Mouse (Mus musculus) MEL (cell line): Measurements from ENCODE around the gene Pex10. TPM values are rescaled to one million over a fixed set of nuclear protein-coding genes. Genes with fewer than 3 reads are reported as not detected.

Experiments used
- DNase-seq: peaks from one replicate; pipeline ENCODE4 v3.0.0; 2011; ENCODE audit warnings: low read depth, low spot score
- H3K27ac ChIP-seq: 2 replicates; pipeline ENCODE4 v1.5.1; 2012; ENCODE audit warnings: low read depth, mild to moderate bottlenecking, control low read depth, low read length, moderate library complexity; ENCODE audit not compliant: control insufficient read depth
- H3K27me3 ChIP-seq, 2 experiments: fragments of 150-350 bp in 1 of 2; sonication (generic) in 1 of 2; 2 replicates each; pipeline ENCODE4 v1.6.1; 2012; ENCODE audit warnings: low read length in 2 of 2, mild to moderate bottlenecking in 2 of 2, improper control_type of control experiment in 1 of 2, moderate library complexity in 1 of 2; ENCODE audit not compliant: insufficient read depth in 2 of 2, control insufficient read depth in 1 of 2
- H3K36me3 ChIP-seq, 2 experiments: 2 replicates each; pipeline ENCODE4 v1.6.1; 2012 to 2014; ENCODE audit warnings: low read length in 2 of 2, improper control_type of control experiment in 1 of 2, inconsistent platforms in 1 of 2, mild to moderate bottlenecking in 1 of 2; ENCODE audit not compliant: insufficient read depth in 2 of 2, control insufficient read depth in 1 of 2
- H3K4me1 ChIP-seq, 2 experiments: fragments of 150-350 bp in 1 of 2; sonication (generic) in 1 of 2; 2 replicates each; pipeline ENCODE4 v1.6.1; 2012; ENCODE audit warnings: low read length in 2 of 2, improper control_type of control experiment in 1 of 2, mild to moderate bottlenecking in 1 of 2; ENCODE audit not compliant: insufficient read depth in 2 of 2, control insufficient read depth in 1 of 2
- H3K4me3 ChIP-seq, 2 experiments: fragments of 150-350 bp in 1 of 2; sonication (generic) in 1 of 2; 2 replicates each; pipeline ENCODE4 v1.5.1; 2012; ENCODE audit warnings: low read depth in 2 of 2, low read length in 2 of 2, mild to moderate bottlenecking in 2 of 2, moderate library complexity in 2 of 2, control low read depth in 1 of 2, improper control_type of control experiment in 1 of 2; ENCODE audit not compliant: control insufficient read depth in 1 of 2, insufficient read depth in 1 of 2
- H3K79me2 ChIP-seq: 2 replicates; pipeline ENCODE4 v1.6.1; 2012; ENCODE audit warnings: mild to moderate bottlenecking, low read length, moderate library complexity; ENCODE audit not compliant: control insufficient read depth, poor library complexity, insufficient read depth
- H3K9ac ChIP-seq: 2 replicates; pipeline ENCODE4 v1.6.1; 2012; ENCODE audit warnings: low read depth, mild to moderate bottlenecking, control low read depth, low read length, moderate library complexity; ENCODE audit not compliant: control insufficient read depth, poor library complexity, severe bottlenecking
- H3K9me3 ChIP-seq: fragments of 150-350 bp; sonication (generic); replicated peaks from 2 replicates; pipeline ENCODE4 v1.6.1; 2012; ENCODE audit warnings: mild to moderate bottlenecking, low read length, improper control_type of control experiment, moderate library complexity; ENCODE audit not compliant: insufficient read depth
- CHD1 ChIP-seq: IDR thresholded peaks from 2 replicates; pipeline ENCODE4 v1.6.1; 2012; ENCODE audit warnings: low read depth, mild to moderate bottlenecking, inconsistent platforms, low read length, improper control_type of control experiment
- CHD2 ChIP-seq: IDR thresholded peaks from 2 replicates; pipeline ENCODE4 v1.6.1; 2011; ENCODE audit warnings: low read length, improper control_type of control experiment
- ELF1 ChIP-seq: IDR thresholded peaks from 2 replicates; pipeline ENCODE4 v1.6.1; 2014; ENCODE audit warnings: low read depth, mild to moderate bottlenecking, inconsistent platforms, low read length, improper control_type of control experiment, moderate library complexity
- ETS1 ChIP-seq: IDR thresholded peaks from 2 replicates; pipeline ENCODE4 v1.6.1; 2012; ENCODE audit warnings: low read depth, mild to moderate bottlenecking, inconsistent platforms, low read length, improper control_type of control experiment, moderate library complexity
- HCFC1 ChIP-seq: IDR thresholded peaks from 2 replicates; pipeline ENCODE4 v1.6.1; 2012; ENCODE audit warnings: low read depth, mild to moderate bottlenecking, inconsistent platforms, low read length, improper control_type of control experiment, moderate library complexity
- JUND ChIP-seq: IDR thresholded peaks from 2 replicates; pipeline ENCODE4 v1.6.1; 2011; ENCODE audit warnings: low read depth, mild to moderate bottlenecking, improper control_type of control experiment, low read length
- KAT2A ChIP-seq: conservative IDR thresholded peaks from 2 replicates; pipeline ENCODE4 v1.6.1; 2012; ENCODE audit warnings: low read depth, low read length, improper control_type of control experiment, inconsistent platforms
- MAFK ChIP-seq: IDR thresholded peaks from 2 replicates; pipeline ENCODE4 v1.6.1; 2011; ENCODE audit warnings: low read depth, mild to moderate bottlenecking, low read length, improper control_type of control experiment, borderline replicate concordance
- MAX ChIP-seq: IDR thresholded peaks from 2 replicates; pipeline ENCODE4 v1.6.1; 2011; ENCODE audit warnings: low read length, improper control_type of control experiment
- MXI1 ChIP-seq: IDR thresholded peaks from 2 replicates; pipeline ENCODE4 v1.6.1; 2011; ENCODE audit warnings: mild to moderate bottlenecking, low read depth, low read length, improper control_type of control experiment
- MYC ChIP-seq: IDR thresholded peaks from 2 replicates; pipeline ENCODE4 v1.6.1; 2011; ENCODE audit warnings: low read depth, mild to moderate bottlenecking, low read length, improper control_type of control experiment, moderate library complexity
- NELFE ChIP-seq: IDR thresholded peaks from 2 replicates; pipeline ENCODE4 v1.6.1; 2011; ENCODE audit warnings: low read depth, low read length, improper control_type of control experiment
- NRF1 ChIP-seq: IDR thresholded peaks from 2 replicates; pipeline ENCODE4 v1.6.1; 2014; ENCODE audit warnings: low read depth, mild to moderate bottlenecking, inconsistent platforms, low read length, improper control_type of control experiment, moderate library complexity; ENCODE audit not compliant: poor library complexity, insufficient read depth, severe bottlenecking
- POLR2AphosphoS2 ChIP-seq: IDR thresholded peaks from 2 replicates; pipeline ENCODE4 v1.6.1; 2011; ENCODE audit warnings: low read length, improper control_type of control experiment
- POLR2AphosphoS5 ChIP-seq: IDR thresholded peaks from 2 replicates; pipeline ENCODE4 v1.6.1; 2012; ENCODE audit warnings: low read depth, borderline replicate concordance, mild to moderate bottlenecking, inconsistent platforms, low read length, moderate library complexity, mixed read lengths
- RAD21 ChIP-seq: IDR thresholded peaks from 2 replicates; pipeline ENCODE4 v1.6.1; 2011; ENCODE audit warnings: mild to moderate bottlenecking, low read depth, low read length, improper control_type of control experiment
- SMC3 ChIP-seq: IDR thresholded peaks from 2 replicates; pipeline ENCODE4 v1.6.1; 2011; ENCODE audit warnings: low read depth, low read length, improper control_type of control experiment
- TBP ChIP-seq: IDR thresholded peaks from 2 replicates; pipeline ENCODE4 v1.8.0; 2011; ENCODE audit warnings: low read depth, low read length, improper control_type of control experiment
- UBTF ChIP-seq: IDR thresholded peaks from 2 replicates; pipeline ENCODE4 v1.6.1; 2012; ENCODE audit warnings: low read depth, mild to moderate bottlenecking, inconsistent platforms, low read length, improper control_type of control experiment, moderate library complexity, borderline replicate concordance; ENCODE audit not compliant: insufficient read depth
- ZC3H11A ChIP-seq: IDR thresholded peaks from 2 replicates; pipeline ENCODE4 v1.6.1; 2012; ENCODE audit warnings: low read depth, mild to moderate bottlenecking, inconsistent platforms, low read length, improper control_type of control experiment
- ZNF384 ChIP-seq: IDR thresholded peaks from 2 replicates; pipeline ENCODE4 v1.6.1; 2012; ENCODE audit warnings: low read depth, mild to moderate bottlenecking, inconsistent platforms, low read length, improper control_type of control experiment
- polyA plus RNA-seq, 2 experiments: library from polyadenylated mRNA; stranded (reverse) in 1 of 2; unstranded in 1 of 2; fragments of >175 nt in 1 of 2; fragments of >200 nt in 1 of 2; gene quantifications; 2 replicates each; pipeline versions ENCODE4 v1.2.1 to v1.2.4; 2012; ENCODE audit warnings: low replicate concordance in 2 of 2, low read depth in 1 of 2; ENCODE audit not compliant: insufficient read length in 2 of 2, insufficient read depth in 1 of 2, missing spikeins in 1 of 2
- total RNA-seq: library from RNA; depleted of rRNA; stranded (reverse); fragments of 300-350 nt; gene quantifications from 2 replicates; pipeline ENCODE4 v1.2.3, GENCODE M21; 2012

Gene Pex10
- total and polyA plus RNA-seq, 3 experiments, result 15.8 to 21.8 TPM; not detected in 1

- no peak overlapping the region for H3K4me3 ChIP-seq
- H3K27ac ChIP-seq, result no peak overlapping the region
- H3K27me3 ChIP-seq, result peaks cover 0 to 4% of the 10 kb centered on the region in 2 experiments; a peak in 3 of 4 replicates
- H3K36me3 ChIP-seq, result no peaks in the 10 kb centered on the region
- H3K9me3 ChIP-seq, result no peaks in the 10 kb centered on the region
- no peak for DNase-seq
- no peaks in the 10 kb centered on the region for H3K4me1 ChIP-seq
- no peaks in the 10 kb centered on the region for H3K79me2 ChIP-seq
- H3K9ac ChIP-seq, result no peak overlapping the region
- TF ChIP-seq ETS1 (no peak), MAFK (no peak), RAD21 (no peak), JUND (no peak), SMC3 (no peak), ZNF384 (no peak), MAX (no peak), NELFE (no peak), KAT2A (no peak), ZC3H11A (no peak), CHD1 (no peak), POLR2AphosphoS2 (no peak), POLR2AphosphoS5 (no peak), MYC (no peak), ELF1 (no peak), TBP (no peak), MXI1 (no peak), UBTF (no peak)
These were observed 32.6 kb upstream of the Pex10 start for GRCm38 (mm10) chr4:155034202-155034601.

GRCm38 (mm10) chr4:155034787-155035186, 32.0 kb upstream of the Pex10 start:
- TF ChIP-seq MXI1, result no peak
- no peak for TF ChIP-seq HCFC1
- TF ChIP-seq UBTF, result no peak
- TF ChIP-seq CHD2, result no peak
- no peak for TF ChIP-seq SMC3
- TF ChIP-seq NRF1, result no peak
- no peaks in the 10 kb centered on the region for H3K4me1 ChIP-seq
- H3K27me3 ChIP-seq, result peaks cover 0 to 4% of the 10 kb centered on the region in 2 experiments; a peak in 3 of 4 replicates
- no peaks in the 10 kb centered on the region for H3K79me2 ChIP-seq
- no peak for DNase-seq
- H3K36me3 ChIP-seq, result no peaks in the 10 kb centered on the region
- no peak overlapping the region for H3K27ac ChIP-seq
- H3K9ac ChIP-seq, result no peak overlapping the region
- H3K9me3 ChIP-seq, result no peaks in the 10 kb centered on the region
- no peak overlapping the region for H3K4me3 ChIP-seq
